Mouse (Mus musculus) forebrain, embryonic 11.5 days (tissue): ENCODE measurements around the gene 4931406C07Rik. TPM values are rescaled to one million over a fixed set of nuclear protein-coding genes. Genes with fewer than 3 reads are reported as not detected.

Experiments
- ATAC-seq: fragments of 200-750 bp; cut with Nextera tagmentation; replicated peaks from 2 replicates; pipeline ENCODE4 v1.8.0; 2017; ENCODE audit warnings: moderate TSS enrichment; ENCODE audit not compliant: low FRiP score
- DNase-seq: peaks from one replicate; pipeline ENCODE4 v3.0.0-alpha.2; 2017; ENCODE audit warnings: low spot score
- H3K27ac ChIP-seq: fragments of 300-500 bp; sonication (generic); 2 replicates; pipeline ENCODE4 v1.5.1; 2014; ENCODE audit warnings: low read depth, low read length
- H3K27me3 ChIP-seq: fragments of 300-500 bp; sonication (generic); 2 replicates; pipeline ENCODE4 v1.6.1; 2014; ENCODE audit warnings: mild to moderate bottlenecking, low read length, mixed read lengths; ENCODE audit not compliant: control insufficient read depth, insufficient read depth
- H3K36me3 ChIP-seq: fragments of 300-500 bp; sonication (generic); 2 replicates; pipeline ENCODE4 v1.6.1; 2014; ENCODE audit warnings: mild to moderate bottlenecking, low read length, moderate library complexity, mixed read lengths; ENCODE audit not compliant: control insufficient read depth, insufficient read depth
- H3K4me1 ChIP-seq: fragments of 300-500 bp; sonication (generic); replicated peaks from 2 replicates; pipeline ENCODE4 v1.6.1; 2014; ENCODE audit warnings: low read length, mixed read lengths; ENCODE audit not compliant: control insufficient read depth, insufficient read depth
- H3K4me2 ChIP-seq: fragments of 300-500 bp; sonication (generic); 2 replicates; pipeline ENCODE4 v1.6.1; 2014; ENCODE audit warnings: low read depth, mild to moderate bottlenecking, low read length, moderate library complexity, mixed read lengths; ENCODE audit not compliant: severe bottlenecking
- H3K4me3 ChIP-seq: fragments of 300-500 bp; sonication (generic); 2 replicates; pipeline ENCODE4 v1.5.1; 2014; ENCODE audit warnings: low read depth, low read length
- H3K9ac ChIP-seq: fragments of 300-500 bp; sonication (generic); 2 replicates; pipeline ENCODE4 v1.6.1; 2014; ENCODE audit warnings: low read length
- H3K9me3 ChIP-seq: fragments of 300-500 bp; sonication (generic); 2 replicates; pipeline ENCODE4 v1.6.1; 2016; ENCODE audit warnings: low read length, mixed read lengths; ENCODE audit not compliant: control insufficient read depth
- WGBS: fragments of 180-500 bp; shearing (Covaris S2); extraction: QIAGEN DNeasy Blood & Tissue Kit; methylation state at CpG from one replicate; pipeline ENCODE4 v1.1.7; 2014; 5-methylcytosine and 5-hydroxymethylcytosine counted together
- microRNA-seq: library from miRNA; unstranded; fragments of <30 nt; microRNA quantifications from one replicate; pipeline ENCODE4, GENCODE M21; 2016; ENCODE audit not compliant: insufficient number of aligned reads
- polyA plus RNA-seq: library from polyadenylated mRNA; unstranded; fragments of >200 nt; fragmentation: Nextera tagmentation; extraction: Ambion mirVana; gene quantifications from 2 replicates; pipeline ENCODE4 v1.2.1, GENCODE M21; 2014

Gene 4931406C07Rik
- polyA plus RNA-seq, 1 experiment from 2014 or later: 6.3 TPM

DNA sequence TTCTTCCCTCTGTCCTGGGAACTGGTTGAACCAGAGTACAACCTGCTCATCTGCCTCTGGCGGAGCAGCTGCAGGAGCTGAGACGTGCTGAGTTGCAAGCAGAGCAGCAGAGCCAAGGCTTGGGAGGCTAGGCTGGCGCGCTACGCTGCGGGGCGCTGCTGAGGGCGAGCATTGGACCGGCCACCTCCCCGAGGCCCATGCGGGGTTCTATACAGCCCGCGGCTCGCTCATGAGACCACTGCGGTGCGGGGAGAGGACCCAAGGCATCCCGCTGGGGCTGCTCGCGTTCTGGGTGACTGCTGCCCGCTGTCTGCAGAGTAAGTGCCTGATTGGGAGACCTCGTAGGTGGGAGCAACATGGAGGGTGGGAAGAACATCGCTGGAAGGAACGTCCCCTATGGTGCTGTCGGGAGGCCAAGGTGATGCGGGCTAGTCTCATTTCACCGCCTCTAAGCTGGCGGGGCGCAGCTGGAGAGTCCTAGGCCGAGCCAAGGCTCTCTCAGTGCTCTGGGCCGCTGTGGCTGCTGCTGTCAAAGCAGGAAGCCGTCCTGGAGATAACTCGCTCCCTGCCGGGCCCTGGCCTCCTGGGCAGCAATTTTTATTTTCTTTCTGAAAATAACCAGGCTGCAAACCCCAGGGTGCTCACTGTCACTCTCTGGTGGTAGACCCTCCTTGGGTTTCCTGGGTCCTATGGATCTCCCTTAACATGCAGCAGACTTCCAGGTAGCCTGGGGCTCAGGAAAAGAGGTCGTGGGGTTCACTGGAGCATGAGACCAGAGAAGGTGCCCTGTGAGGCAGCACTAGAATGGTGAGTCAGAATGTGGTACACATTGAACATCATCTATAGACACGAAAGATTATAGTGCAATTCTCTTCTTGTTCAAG lies 67.0 kb downstream of the 4931406C07Rik start, which contains the start of gene Vstm5:
TSS of gene Vstm5 (plus strand) at position 4 of the 884 bp plus-strand sequence.
- Histone ChIP-seq H3K9ac (peak within 1 kb of the TSS; percentile 63), H3K4me1 (no peaks in the 10 kb centered on the region), H3K27me3 (no peaks in the 10 kb centered on the region), H3K4me2 (peak within 1 kb of the TSS; percentile 78), H3K27ac (no peak within 1 kb of the TSS), H3K36me3 (no peaks in the 10 kb centered on the region), H3K4me3 (peak within 1 kb of the TSS; percentile 41), H3K9me3 (no peaks in the 10 kb centered on the region)
- WGBS: 7% methylated on average over 35 of the region's 35 CpGs
- peak; percentile 83 for ATAC-seq
- peak; percentile 69 for DNase-seq

DNA sequence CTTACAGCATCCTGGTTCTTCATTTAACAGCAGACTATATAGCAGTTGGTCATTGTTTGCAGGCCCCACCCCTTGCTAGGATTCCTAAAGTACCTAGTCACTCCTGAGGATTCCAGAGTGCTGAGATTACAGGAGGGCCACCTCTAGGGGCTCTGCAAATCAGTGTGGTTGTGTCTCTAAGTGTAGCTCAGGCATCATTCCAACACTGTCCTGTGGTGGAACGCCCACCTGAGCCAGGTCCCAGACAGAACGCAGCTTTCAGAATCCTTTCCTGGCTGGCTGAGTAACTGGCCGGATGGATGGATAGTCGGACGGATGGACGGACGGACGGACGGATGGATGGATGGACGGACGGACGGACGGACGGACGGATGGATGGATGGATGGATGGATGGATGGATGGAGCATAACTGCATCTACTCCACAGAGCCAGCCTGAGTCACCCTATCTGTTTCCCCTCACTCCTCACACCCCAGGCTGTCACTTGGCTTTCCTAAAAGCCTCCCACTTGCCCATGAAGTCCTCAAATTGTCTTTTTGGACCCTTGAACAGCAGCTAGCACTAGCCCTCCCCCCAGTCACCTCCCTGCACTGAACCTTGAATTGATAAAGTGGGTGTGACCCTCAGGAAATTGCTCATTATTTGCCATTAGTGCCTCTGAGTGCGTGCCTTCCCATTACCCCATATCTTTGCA lies 67.8 kb downstream of the 4931406C07Rik start:
- Histone ChIP-seq H3K9me3 (no peaks in the 10 kb centered on the region), H3K4me3 (peak overlapping the region; percentile 41), H3K27me3 (no peaks in the 10 kb centered on the region), H3K27ac (no peak overlapping the region), H3K4me1 (no peaks in the 10 kb centered on the region), H3K36me3 (no peaks in the 10 kb centered on the region), H3K4me2 (peak overlapping the region; percentile 78), H3K9ac (peak overlapping the region; percentile 63; the same call in 1 of the 2 replicates)
- ATAC-seq: 0 out of 2 replicates have a peak, but pooled peaks have one; percentile 18
- no peak for DNase-seq
- WGBS: 75% methylated on average over 16 of the region's 16 CpGs

DNA sequence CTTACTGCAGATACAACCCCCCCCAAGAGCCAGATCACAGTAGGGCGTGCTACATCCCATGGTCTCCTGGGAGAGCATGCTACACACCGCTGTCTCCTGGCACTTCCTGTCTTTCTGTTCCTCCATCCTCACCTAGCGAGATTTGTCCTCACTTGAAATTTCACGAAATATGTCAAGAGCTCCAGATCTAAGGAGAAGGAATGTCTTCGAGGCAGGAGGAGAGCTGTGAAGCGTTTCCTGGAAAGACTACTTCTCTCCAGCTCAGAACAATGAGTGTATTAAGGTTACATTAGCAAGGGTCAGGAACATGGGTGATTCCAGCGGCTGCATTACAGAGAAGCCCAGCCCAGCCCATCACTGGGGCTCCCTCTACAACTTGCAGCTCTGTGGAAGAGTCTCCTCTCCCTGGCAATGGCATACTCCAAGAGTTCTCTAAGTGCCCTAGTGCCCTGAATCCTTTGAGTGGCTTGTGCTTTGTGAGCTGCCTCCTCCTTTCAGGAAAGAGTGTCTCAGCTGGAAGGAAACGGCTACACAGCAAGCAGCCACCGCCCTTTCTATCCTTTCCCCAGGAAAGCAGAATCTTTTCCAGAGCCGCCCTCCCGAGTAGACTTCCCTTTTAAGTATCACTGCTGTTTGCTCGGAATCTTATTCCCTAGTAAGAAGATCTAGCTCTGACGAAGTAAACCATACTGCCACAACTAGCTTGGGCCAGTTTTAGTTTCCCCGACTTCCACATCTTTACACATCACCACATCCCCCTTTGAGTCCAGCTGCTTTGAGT lies 68.5 kb downstream of the 4931406C07Rik start:
- DNase-seq: no peak
- WGBS: 56% methylated on average over 14 of the region's 14 CpGs
- H3K4me3 ChIP-seq: no peak overlapping the region

DNA sequence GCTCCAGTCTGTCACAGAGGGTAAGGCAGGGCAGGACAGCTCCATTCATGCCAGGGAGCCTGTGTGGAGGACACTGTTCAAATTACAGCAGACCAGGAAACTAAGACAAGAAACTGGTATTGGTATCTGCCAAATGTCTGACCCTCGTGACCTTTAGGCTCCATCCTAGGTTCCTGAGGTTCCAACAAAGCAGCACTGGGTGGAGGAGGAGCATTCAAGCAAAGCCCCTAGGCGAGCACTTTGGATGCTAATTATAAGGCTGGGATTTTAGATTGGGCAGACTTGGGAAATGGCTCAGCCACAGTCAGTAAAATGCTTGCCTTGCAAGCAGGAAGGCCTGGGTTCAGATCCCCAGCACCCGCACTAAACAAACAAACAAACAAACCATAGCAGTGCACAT lies 70.3 kb downstream of the 4931406C07Rik start:
- WGBS: 69% methylated on average over 3 of the region's 3 CpGs

More for the DNA sequence above, 68.5 kb downstream of the 4931406C07Rik start:
- ATAC-seq: no peak
- Histone ChIP-seq H3K4me2 (no peak overlapping the region), H3K36me3 (no peaks in the 10 kb centered on the region), H3K4me1 (no peaks in the 10 kb centered on the region), H3K9me3 (no peaks in the 10 kb centered on the region), H3K27me3 (no peaks in the 10 kb centered on the region), H3K27ac (no peak overlapping the region), H3K9ac (no peak overlapping the region)

DNA sequence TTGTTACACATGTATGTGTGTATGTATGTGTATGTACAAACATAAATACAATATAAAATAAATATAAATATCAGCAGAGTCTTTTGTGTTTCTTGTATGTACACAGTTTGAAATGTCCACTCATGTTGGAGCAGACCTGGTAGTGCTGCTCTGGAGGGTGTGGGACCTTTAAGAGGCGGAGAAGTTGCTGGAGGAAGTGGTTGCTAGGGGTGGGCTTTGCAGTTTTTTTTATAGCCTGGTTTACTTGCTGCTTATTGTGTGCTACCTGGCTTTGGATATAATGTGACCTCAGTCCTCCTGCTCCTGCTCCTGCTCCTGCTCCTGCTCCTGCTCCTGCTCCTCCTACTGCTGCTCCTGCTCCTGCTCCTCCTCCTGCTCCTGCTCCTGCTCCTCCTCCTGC lies 72.6 kb downstream of the 4931406C07Rik start:
- no peaks in the 10 kb centered on the region for H3K4me1 ChIP-seq

More for the DNA sequence above, 70.3 kb downstream of the 4931406C07Rik start:
- no peaks in the 10 kb centered on the region for H3K27me3 ChIP-seq
- H3K4me1 ChIP-seq: no peaks in the 10 kb centered on the region
- H3K4me2 ChIP-seq: no peak overlapping the region
- ATAC-seq: no peak
- H3K27ac ChIP-seq: no peak overlapping the region
- no peak overlapping the region for H3K9ac ChIP-seq
- H3K4me3 ChIP-seq: no peak overlapping the region
- no peak for DNase-seq
- no peaks in the 10 kb centered on the region for H3K36me3 ChIP-seq
- H3K9me3 ChIP-seq: no peaks in the 10 kb centered on the region

More for the DNA sequence above, 72.6 kb downstream of the 4931406C07Rik start:
- H3K27ac ChIP-seq: no peak overlapping the region
- no peaks in the 10 kb centered on the region for H3K36me3 ChIP-seq
- H3K9me3 ChIP-seq: no peaks in the 10 kb centered on the region
- H3K4me3 ChIP-seq: no peak overlapping the region
- H3K4me2 ChIP-seq: no peak overlapping the region
- 87% methylated on average over 1 of the region's 1 CpGs for WGBS
- ATAC-seq: no peak
- DNase-seq: no peak
- no peaks in the 10 kb centered on the region for H3K27me3 ChIP-seq
- H3K9ac ChIP-seq: no peak overlapping the region

Small RNA genes within 50 kb of the gene (microRNA-seq; reads per million reads assigned to microRNA genes)
- gene Gm49349 (not detected), gene mmu-mir-7650 (not detected)

Other genes with a start within 250 kb of the 4931406C07Rik start
- not detected in 2 replicates for gene Hephl1, start 194.3 kb downstream of the 4931406C07Rik start, polyA plus RNA-seq
- 1.5 and 2.3 TPM in 2 replicates for gene Vstm5, start 67.4 kb downstream of the 4931406C07Rik start, polyA plus RNA-seq
- 47.7 and 51.1 TPM in 2 replicates for gene Med17, start 26.5 kb downstream of the 4931406C07Rik start, polyA plus RNA-seq
- 68.6 and 78.4 TPM in 2 replicates for gene Taf1d, start 234 bp downstream of the 4931406C07Rik start, polyA plus RNA-seq
- 28.3 and 28.4 TPM in 2 replicates for gene Cep295, start 51.3 kb upstream of the 4931406C07Rik start, polyA plus RNA-seq
- 3.3 and 3.9 TPM in 2 replicates for gene Smco4, start 187.0 kb upstream of the 4931406C07Rik start, polyA plus RNA-seq